Mouse (Mus musculus) heart, adult 18-20 months (tissue): Measurements from ENCODE around the gene Col25a1. TPM values are rescaled to one million over a fixed set of nuclear protein-coding genes. Genes with fewer than 3 reads are reported as not detected.

Source experiments
- DNase-seq, 2 experiments: peaks; one replicate each; pipeline ENCODE4 v3.0.0; 2021 to 2022; ENCODE audit warnings: mixed read lengths in 1 of 2
- total RNA-seq, 2 experiments: library from RNA; stranded (reverse); gene quantifications; 2 replicates each; pipeline ENCODE4 v1.2.3; 2021

Col25a1 gene
- total RNA-seq, 2 experiments from 2014 or later, result 0.33 to 0.45 TPM

DNA sequence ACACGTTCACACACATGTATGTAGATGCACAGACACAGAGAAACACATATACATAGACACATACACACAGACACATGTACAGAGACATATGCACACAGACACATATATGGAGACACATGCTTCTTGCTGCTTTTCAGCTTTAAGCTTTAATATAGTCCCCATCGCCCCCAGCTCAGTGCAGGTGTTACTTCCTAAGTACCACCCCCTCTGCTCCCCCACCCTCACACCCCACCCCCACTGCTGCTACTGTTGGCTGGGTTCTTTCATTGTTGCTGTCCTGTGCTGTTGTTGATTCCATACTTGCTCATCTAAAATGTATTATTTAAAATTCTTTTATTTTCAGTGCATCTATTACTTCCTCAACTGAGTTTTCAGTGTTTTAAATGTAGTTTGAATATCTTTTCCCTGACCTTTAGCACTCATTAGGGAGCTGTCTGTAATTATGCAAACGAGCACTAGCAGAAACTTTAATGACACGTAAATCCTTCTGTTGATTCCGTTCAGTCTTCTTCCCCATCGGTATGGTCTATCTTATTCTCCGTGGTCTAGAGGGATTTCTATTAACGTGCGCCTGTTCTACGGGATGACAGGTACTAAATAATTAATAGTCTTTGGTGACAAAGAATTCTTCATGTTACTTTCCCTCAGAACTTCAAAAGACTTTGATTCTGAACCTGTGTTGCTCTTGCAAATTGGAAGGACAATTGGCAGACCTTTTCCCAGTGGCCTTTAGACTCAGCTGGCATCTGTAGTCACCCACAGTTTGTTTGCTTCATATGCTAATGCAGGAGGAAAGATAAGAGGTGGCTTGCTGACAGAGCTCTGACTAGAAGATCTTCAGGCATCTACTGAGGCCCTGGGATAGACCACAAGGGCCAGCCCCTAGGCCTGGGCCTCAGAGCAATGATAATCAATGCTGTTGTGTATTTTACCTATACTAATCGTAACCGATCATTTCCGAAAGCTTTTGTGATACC lies 196.0 kb downstream of the Col25a1 start:
- no peak for DNase-seq

DNA sequence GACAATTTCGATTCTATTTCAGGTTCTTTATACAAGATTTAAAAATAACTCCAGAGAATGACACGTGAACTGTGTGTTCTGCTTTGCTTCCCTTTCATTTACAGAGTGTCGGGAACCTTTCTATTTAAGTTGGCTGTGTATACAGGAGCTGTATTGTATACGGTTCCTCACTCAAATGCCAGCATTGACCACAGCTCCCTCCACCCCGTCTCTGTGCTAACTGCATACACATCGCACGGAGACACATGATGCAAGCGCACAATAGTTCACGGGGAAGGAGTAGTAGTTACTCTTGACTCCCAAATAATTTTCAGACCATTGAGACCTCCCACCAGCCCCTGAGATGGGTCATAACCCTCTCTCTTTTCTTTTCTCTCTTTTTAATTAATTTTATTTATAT lies 197.6 kb downstream of the Col25a1 start:
- DNase-seq, result no peak

DNA sequence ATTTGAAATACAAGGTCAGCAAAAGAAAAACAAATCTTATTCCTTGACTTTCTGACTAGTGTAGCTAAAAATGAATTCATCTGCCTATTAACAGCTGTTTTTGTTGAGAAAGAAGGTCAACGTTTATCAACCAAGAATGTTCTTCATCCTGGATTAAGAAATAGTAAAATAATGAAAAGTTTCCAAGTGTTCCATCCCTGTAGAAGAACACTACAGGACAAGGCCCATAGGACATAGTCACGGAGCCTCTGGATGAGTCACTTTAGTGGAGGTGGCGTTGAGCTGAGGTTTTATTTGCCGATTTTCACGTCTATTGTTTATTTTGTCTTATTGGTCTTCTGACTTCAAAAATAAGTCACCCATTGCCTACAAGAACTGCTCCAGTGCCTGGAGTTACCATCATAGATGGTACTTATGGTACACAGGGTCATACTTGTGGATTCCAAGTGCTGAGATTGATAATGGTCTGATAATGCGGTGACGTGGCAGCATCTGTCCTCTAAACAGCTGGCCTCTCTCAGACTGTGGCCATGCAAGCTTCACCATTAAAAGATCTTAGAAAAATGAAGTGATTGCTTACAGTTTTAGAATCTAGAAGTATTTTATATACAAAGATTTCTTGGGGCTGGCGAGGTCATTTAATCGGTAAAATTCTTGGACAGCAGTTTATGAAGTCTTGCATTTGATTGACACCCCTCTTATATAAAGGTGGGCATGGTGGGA lies 198.7 kb downstream of the Col25a1 start:
- DNase-seq, result no peak

DNA sequence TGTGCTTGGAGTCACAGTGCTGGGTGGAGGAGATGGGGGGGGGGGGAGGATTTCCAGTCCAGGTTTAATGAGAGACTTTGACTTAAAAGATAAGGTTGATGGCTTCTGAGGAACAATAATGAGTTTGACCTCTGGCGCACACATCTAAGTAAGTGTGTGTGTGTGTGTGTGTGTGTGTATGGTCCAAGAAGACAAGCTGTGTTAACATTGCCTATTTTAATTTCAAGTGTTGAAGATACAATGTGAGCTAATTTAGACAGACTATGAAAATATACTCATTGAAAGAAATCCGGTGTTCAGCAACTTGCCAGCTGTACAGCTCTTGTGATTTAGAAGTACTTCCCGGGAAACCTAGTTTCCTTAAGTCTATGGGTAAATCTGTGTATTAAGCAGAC lies 199.3 kb downstream of the Col25a1 start:
- DNase-seq, result no peak

DNA sequence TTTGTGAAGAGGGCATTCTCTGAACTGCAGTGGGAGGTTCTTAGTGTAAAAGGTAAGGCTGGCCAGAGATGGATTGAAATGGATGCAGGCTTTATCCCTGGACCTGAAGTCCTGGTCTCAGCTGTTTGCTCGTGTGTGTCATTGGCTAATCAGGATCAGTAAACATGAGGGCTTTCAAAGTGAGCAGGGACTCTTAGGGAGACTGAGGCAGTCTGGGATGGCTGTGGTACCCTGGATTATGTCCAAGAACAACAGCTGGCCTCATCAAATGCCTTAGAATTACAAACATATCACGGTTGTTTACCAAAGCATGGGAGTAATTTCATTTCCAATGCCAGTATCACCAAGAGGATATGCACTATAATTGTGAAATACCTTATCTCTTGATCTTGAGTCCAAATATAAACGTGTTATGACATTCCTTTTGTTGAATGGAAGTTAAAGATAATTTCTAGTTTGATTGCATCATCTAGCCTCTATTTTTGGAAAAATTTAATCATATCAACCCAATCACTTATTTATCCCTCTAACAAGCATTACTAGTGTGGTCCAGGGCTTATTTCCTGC lies 201.1 kb downstream of the Col25a1 start:
- DNase-seq, result no peak

DNA sequence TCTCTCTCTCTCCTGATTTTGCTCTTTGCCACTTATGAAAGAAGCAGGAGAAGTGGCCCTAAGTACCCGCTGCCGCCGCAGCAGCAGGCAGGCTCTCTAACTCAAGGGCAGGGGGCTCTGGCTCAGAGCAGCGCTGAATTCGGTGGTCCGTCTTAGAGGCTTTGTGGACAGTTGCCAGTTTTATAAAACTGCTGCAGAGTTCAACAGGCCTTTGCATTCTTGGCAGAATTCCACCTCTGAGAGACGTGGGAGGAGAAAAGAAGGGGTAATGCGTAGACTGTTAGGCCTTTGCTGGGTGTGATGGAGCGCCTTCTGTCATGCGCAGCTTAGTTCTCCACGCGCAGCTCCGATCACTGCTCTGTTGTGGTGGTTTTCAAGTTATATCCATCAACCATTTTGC lies 206.6 kb downstream of the Col25a1 start:
- DNase-seq, result peak; percentile 38 to 55

DNA sequence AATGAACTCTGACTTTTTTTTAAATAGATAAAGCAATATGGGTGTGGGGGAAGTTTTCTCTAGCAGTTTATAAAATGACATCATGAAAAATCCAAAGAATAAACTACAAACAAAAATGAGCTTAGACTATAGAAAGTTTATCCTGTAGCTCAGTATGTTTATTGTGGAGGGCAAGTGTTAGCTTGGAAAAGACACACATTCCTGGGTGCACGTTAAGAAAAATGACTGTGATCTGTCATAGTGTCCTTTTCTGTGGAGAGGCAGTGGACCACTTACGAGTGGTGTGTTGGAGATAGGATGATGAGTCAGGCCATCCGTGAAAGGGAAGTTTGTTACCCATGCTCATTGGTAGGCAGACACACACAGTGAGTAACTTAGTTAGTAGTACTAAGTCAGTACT lies 207.1 kb downstream of the Col25a1 start:
- DNase-seq, result no peak

DNA sequence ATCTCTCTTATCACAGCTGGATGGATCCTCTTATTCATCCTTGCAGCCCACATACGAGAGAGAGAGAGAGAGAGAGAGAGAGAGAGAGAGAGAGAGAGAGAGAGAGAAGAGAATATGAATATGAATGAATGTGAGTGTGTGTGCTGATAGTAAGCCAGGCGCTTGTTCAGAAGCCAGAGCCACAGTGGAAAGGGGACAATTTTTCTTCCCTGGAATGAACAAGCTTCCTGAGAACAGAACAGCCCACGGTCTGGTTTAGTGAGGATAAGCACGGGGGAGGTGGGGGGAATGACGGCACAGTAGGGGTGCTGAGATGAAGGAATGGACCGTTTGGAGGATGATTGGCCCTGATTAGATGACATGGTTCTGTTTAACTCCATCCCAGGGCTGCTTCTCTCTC lies 218.9 kb downstream of the Col25a1 start:
- no peak for DNase-seq

DNA sequence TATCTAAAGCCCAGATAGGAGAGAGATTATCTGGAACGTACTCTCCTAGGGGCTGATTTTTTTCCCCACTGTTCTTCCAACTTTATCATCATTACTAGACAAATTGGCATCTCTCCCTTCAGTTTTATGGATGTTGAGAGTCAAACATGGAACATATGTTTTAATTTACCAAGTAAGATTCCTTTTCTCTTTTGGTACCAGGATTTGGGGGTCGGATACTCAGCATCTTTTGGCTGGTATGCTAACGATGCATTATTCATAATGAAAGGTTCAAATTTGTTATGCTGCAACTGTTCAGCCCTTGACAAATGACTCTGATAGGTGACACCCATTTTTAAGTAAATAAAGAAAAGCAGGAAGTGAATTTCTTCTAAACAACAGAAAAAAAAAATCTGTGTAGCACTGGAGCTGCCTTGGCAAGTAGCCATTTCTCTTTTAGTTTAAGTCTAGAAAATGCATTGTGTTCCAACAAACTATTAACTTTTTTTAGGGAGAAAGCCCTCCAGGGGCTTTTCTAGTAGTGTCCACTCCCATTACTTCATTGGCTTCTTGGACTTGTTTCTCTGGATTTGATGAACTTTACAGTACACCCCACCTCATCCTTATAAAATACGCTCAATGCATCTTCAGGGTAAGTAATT lies 223.2 kb downstream of the Col25a1 start:
- DNase-seq, result no peak

DNA sequence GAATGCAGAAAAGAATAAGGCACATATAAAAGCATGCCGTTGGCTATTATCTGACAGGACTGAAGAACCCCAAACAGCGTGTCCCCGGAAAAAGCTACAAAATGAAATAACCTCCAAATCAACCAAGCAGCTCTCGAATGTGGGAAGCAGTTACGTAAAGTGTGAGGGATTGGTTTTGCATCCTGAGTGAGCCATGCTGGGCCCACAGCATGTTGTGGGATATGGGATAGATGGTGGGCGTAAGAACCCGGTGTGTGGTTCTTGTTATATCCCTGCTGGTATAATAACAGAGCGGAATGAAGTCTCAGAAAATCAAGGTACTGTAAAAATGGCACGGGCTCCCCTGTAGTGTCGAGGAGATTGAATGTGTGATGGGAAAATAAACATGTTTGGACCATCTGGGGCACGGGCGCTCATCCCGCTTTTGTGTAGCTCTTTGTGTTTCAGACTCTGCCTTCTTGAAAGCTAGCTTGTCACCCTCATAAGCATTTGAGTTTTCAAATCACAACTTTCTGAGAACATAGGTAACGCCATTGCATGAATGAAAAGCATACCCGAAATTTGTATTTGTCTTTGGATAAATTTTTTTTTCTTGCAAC lies 225.4 kb downstream of the Col25a1 start:
- DNase-seq, result no peak

DNA sequence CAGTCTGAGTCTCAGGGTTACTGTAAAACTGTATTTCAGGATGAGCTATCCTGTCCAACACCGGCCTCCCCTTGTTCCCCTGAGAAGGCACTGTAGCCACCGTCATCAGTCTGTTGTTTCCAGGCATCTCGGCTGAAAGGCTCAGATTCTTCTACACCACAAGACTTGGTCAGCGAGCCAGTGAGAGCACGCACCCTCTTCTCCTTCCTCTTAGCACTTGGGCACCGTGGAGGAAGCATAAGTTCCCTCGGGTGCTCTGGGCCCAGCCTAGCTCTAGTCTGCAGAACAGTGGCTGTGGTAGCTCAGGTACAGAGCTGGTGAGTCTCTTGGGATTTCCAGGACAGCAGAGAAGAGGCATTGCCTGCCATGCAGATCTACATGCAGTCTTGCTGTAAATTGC lies 229.5 kb downstream of the Col25a1 start:
- DNase-seq, result no peak

DNA sequence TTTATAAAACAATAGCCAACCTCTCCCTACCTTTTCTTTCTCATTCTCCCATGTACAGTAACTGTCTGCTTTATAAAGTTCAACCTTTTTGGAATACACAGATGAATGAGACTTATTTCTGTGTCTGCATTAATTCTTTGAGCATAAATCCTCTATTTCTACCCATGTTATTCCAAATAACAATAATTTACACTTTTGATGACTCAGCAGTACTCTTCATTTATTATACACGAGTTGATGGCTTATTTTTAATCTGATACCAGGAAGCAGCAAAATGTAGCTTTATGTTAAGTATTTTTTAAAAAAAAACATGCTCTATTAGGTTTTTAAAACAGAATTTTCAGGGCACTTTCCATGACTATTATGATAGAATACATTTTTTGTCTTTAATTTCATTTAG lies 230.6 kb downstream of the Col25a1 start:
- no peak for DNase-seq

DNA sequence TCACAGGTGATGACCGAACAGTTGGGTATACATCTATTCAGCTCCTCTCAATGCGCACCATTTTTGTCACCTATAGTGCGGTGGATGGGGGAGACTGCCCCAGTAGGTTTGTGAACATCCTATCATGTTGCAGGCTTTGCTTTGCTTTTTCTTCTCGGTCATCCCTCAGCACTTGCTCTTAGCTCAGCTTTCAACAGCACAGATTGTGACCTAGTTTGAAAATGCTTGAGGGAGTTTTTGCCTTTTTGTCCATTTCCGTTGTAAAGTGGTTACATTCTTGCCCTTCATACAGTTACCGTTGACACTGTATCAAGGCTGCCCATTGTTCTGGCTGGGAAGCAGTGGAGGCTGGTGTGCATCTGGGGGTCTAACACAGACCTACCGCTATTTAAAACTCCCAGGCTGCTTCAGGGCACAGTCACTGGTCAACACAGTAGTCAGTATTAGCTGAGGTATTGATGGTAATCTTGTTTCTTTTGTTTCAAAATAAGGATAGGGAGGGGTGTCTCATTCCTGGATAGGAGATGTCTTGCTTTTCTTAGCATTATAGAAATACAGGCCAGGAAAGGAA lies 231.6 kb downstream of the Col25a1 start:
- no peak for DNase-seq

DNA sequence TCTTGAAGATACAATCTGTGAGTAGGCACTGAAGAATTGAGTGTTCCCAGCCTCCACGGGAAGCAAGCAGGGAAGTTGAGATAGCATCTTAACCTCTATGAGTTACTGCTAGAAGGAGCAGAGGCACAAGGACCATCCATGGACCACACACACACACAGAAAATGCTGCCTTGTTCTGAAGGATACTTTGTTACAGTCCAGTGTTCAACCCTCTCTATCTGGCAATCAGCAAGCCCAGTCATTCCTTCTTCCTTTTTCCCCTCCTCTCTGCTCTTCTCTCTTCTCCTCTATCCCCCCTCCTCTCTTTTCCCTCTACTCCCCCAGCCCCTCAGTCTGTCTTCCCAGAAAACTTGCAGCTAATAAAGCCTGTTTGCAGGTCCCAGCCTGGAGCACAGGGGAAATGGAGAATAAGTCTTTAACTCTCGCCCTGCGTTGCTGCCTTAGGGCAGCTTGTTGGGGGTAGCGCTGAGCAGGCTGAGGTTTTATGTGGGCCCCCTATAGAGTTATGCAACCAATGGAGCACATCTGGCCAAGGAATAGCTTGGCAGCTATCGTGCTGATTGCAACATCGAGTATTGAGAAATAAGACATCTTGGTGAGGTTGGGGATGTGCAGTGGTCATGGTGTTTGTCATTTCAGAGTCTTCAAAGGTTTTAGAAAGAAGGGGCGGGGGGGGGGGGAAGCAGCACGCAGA lies 235.8 kb downstream of the Col25a1 start:
- peak; percentile 14 to 44 for DNase-seq

DNA sequence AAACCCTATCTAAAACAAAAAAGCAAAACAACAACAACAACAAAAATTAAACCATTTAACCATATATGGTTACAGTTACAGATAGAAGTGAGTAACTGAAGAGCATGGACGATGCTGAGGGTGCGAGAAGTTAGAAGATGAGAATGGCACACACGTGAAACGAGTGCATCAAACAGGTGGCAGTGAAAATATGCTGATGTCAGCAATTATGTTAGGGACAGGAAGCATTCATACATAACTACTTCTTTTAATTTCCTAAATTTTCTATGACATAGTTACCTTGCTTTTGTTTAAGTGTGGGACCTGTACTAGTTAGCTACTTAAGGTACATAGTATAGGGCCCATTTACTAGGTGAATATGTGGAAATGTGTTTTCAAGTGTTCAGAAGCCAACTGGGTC lies 237.1 kb downstream of the Col25a1 start:
- no peak for DNase-seq

DNA sequence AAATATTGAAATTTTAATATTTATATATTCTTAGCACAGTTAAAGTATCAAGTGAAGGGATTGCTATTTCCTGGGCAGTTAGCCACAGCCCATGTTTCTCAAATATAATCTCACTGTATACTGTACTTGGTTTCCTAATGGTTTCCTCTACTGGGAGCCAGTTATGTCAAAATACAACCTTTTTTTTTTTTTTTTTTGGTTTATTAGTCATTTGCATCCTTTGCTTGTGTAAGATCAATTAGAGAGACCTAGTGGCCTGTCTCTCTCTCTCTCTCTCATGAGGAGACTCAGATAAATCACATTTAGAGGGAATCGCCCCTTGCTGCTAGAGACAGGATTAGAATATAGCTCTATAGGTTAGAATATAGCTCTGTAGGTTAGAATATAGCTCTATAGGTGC lies 237.8 kb downstream of the Col25a1 start:
- no peak for DNase-seq

DNA sequence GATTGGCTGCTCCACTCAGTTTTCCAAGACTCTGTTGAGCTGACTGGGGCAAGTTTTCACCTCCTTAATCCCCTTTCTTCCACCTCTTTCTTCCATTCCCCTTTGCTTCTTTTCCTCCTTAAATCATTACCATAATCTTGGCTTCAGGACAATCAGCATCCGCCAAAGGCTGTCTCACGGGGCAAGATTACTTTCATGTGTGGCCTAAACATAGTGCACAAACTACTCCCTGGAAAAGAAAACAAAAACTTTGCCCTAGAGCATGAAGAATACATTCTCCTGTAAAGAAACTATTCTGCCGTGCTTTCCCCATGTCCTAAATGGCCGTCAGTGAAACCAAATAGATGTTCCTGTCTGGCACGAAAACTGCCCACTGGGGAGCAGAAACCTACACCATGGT lies 238.9 kb downstream of the Col25a1 start:
- no peak for DNase-seq

DNA sequence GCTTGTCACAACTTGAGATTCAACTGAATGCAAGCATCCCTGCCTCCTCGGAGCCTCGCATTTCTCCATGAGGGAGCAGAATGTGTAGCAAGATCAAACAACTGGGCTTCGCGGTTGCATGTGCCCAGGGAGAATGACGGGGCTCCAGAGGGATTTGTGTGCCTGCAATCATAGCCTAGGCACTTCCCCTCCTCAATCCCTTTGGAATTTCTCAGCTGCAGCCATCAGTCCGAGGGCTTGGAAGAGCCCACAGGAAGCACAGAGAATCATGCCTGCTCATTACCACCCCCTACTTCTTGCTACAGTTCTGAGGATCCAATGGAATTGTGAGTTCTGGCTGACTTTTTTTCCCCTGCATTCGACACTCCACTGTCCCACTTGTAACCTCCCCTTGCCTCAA lies 241.8 kb downstream of the Col25a1 start:
- no peak for DNase-seq

DNA sequence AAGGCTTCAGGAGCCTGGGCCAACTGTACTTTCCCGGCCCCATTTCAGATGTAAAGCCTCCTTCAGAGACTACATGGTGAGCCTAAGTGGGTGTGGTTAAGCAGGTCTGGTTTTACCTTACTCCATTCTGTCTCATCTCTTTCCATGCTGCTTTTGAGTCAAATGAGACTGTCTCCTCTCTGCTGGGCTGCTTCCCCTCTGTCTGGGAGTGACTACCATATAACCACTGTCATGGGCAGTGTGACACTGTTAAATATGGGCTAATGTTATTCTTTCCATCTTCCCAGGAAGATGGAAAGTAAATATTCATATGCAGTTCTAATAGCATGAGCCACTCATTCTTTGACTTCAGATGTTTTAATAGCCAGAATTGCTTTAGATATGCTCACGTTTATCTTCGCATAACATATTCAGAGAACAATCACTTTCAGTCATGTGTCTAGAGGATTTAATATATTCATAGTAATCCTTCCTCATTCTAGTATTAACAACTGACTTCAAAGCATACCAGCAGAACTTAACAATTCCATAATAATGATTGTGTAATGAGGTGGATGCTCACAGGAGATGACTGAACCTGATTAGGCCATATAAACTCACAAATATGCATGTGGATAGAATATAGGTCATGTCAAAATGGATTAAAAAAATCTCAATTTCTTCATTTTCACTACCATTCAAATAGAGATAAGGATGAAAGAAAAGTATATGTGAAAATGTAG lies 243.5 kb downstream of the Col25a1 start:
- no peak for DNase-seq

DNA sequence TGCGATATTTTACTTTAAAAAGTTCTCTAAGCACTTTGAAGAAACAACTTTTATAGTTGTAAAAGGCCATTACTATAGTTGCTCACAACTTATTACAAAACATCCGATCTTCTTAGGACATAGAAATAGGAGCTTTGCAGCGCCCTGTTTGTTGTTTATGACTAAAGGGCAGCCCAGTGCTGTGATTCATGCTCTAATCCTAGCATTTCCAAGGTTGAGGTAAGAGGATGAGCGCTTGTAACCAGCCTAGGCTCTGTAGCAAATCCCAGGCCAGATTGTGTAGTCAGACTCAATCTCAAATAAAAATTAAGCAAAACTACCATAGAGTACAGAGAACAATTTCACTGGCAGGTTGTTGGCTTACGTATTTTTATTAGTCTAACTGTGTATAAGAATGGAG lies 246.5 kb downstream of the Col25a1 start:
- no peak for DNase-seq

DNA sequence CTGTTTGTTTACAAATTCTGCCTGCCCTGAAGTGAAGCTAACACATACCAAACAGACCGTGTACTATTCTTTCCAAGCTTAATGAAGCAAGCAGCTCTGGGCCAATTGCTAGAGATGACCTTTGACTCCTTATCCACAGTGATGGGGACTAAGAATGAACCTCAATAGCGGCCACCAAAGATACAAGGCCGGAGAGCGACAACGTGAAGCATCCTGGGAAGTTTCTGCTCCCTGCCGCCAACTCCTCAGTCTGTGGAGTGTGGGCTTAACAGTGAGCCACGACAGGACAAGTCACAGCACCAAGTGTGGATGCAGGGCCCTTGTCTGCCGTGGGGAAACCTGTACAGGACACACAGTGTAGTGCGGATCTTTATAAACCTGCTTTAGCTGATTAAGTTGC lies 247.3 kb downstream of the Col25a1 start:
- DNase-seq, result no peak
